Mouse (Mus musculus) stomach, embryonic 16.5 days (tissue): ENCODE measurements around the gene Lsm14a. TPM values are rescaled to one million over a fixed set of nuclear protein-coding genes. Genes with fewer than 3 reads are reported as not detected.
"Not testable (repeated sequence)": the region's sequence is repeated elsewhere in the genome, so short reads cannot be mapped to it uniquely, and the experiment has no call there.

Experiments
- ATAC-seq: fragments of 200-750 bp; cut with Nextera tagmentation; 2 replicates; pipeline ENCODE4 v1.8.0; 2017; ENCODE audit warnings: moderate number of reproducible peaks, moderate TSS enrichment; ENCODE audit not compliant: insufficient read depth, low FRiP score
- H3K27ac ChIP-seq: fragments of 300-500 bp; sonication (generic); 2 replicates; pipeline ENCODE4 v1.5.1; 2014; ENCODE audit warnings: low read length
- H3K27me3 ChIP-seq: fragments of 300-500 bp; sonication (generic); 2 replicates; pipeline ENCODE4 v1.6.1; 2014; ENCODE audit warnings: low read length, control low read depth, mixed read lengths; ENCODE audit not compliant: control insufficient read depth, insufficient read depth
- H3K36me3 ChIP-seq: fragments of 300-500 bp; sonication (generic); 2 replicates; pipeline ENCODE4 v1.6.1; 2014; ENCODE audit warnings: low read length; ENCODE audit not compliant: control insufficient read depth, insufficient read depth
- H3K4me1 ChIP-seq: fragments of 300-500 bp; sonication (generic); 2 replicates; pipeline ENCODE4 v1.6.1; 2014; ENCODE audit warnings: low read length, control low read depth, mixed read lengths; ENCODE audit not compliant: control insufficient read depth, insufficient read depth
- H3K4me2 ChIP-seq: fragments of 300-500 bp; sonication (generic); 2 replicates; pipeline ENCODE4 v1.6.1; 2014; ENCODE audit warnings: low read depth, low read length, mixed read lengths
- H3K4me3 ChIP-seq: fragments of 300-500 bp; sonication (generic); replicated peaks from 2 replicates; pipeline ENCODE4 v1.5.1; 2014; ENCODE audit warnings: mild to moderate bottlenecking, low read length
- H3K9ac ChIP-seq: fragments of 300-500 bp; sonication (generic); 2 replicates; pipeline ENCODE4 v1.6.1; 2014; ENCODE audit warnings: low read length
- H3K9me3 ChIP-seq: fragments of 300-500 bp; sonication (generic); replicated peaks from 2 replicates; pipeline ENCODE4 v1.6.1; 2016; ENCODE audit warnings: low read length, control low read depth; ENCODE audit not compliant: control insufficient read depth
- WGBS: fragments of 180-500 bp; shearing (Covaris S2); extraction: QIAGEN DNeasy Blood & Tissue Kit; methylation state at CpG from one replicate; pipeline ENCODE4 v1.1.7; 2014; 5-methylcytosine and 5-hydroxymethylcytosine counted together
- polyA plus RNA-seq: library from polyadenylated mRNA; unstranded; fragments of >200 nt; fragmentation: Nextera tagmentation; extraction: Ambion mirVana; gene quantifications from 2 replicates; pipeline ENCODE4 v1.2.1, GENCODE M21; 2015

Gene Lsm14a
- polyA plus RNA-seq, 1 experiment from 2014 or later: 76.1 TPM

- peaks cover 37% of the 10 kb centered on the region for H3K36me3 ChIP-seq
- H3K27ac ChIP-seq: no peak overlapping the region
- no peaks in the 10 kb centered on the region for H3K27me3 ChIP-seq
- H3K4me3 ChIP-seq: no peak overlapping the region
- no peaks in the 10 kb centered on the region for H3K4me1 ChIP-seq
- no peaks in the 10 kb centered on the region for H3K9me3 ChIP-seq
- H3K9ac ChIP-seq: no peak overlapping the region
- no peak overlapping the region for H3K4me2 ChIP-seq
- no peak for ATAC-seq
- WGBS: 89% methylated on average over 3 of the region's 3 CpGs
These were observed 46.1 kb downstream of the Lsm14a start for GRCm38 (mm10) chr7:34347041-34347440.

GRCm38 (mm10) chr7:34346505-34346904 is 46.6 kb downstream of the Lsm14a start:
- WGBS: 87% methylated on average over 4 of the region's 4 CpGs
- no peak overlapping the region for H3K27ac ChIP-seq
- no peak for ATAC-seq
- H3K27me3 ChIP-seq: no peaks in the 10 kb centered on the region
- H3K36me3 ChIP-seq: peaks cover 41% of the 10 kb centered on the region
- no peaks in the 10 kb centered on the region for H3K9me3 ChIP-seq
- no peak overlapping the region for H3K4me3 ChIP-seq
- H3K4me1 ChIP-seq: no peaks in the 10 kb centered on the region
- H3K4me2 ChIP-seq: no peak overlapping the region
- no peak overlapping the region for H3K9ac ChIP-seq

GRCm38 (mm10) chr7:34342040-34342793 is 50.9 kb downstream of the Lsm14a start:
- Histone ChIP-seq H3K9ac (no peak overlapping the region), H3K27me3 (no peaks in the 10 kb centered on the region), H3K36me3 (peaks cover 28% of the 10 kb centered on the region), H3K4me3 (no peak overlapping the region), H3K4me2 (no peak overlapping the region), H3K9me3 (no peaks in the 10 kb centered on the region), H3K4me1 (no peaks in the 10 kb centered on the region), H3K27ac (no peak overlapping the region)
- WGBS: 82% methylated on average over 10 of the region's 10 CpGs
- ATAC-seq: no peak

- H3K9me3 ChIP-seq: peaks cover 5% of the 10 kb centered on the region; the same call in 1 of the 2 replicates
- no peak overlapping the region for H3K4me3 ChIP-seq
These were observed 52.3 kb downstream of the Lsm14a start for GRCm38 (mm10) chr7:34340841-34341240.

GRCm38 (mm10) chr7:34339164-34339489 is 54.0 kb downstream of the Lsm14a start:
- Histone ChIP-seq H3K9me3 (peaks cover 5% of the 10 kb centered on the region; the same call in 1 of the 2 replicates), H3K36me3 (peaks cover 25% of the 10 kb centered on the region), H3K4me2 (no peak overlapping the region), H3K4me3 (no peak overlapping the region), H3K4me1 (no peaks in the 10 kb centered on the region), H3K27ac (no peak overlapping the region), H3K27me3 (no peaks in the 10 kb centered on the region), H3K9ac (no peak overlapping the region)
- ATAC-seq: no peak
- 81% methylated on average over 5 of the region's 5 CpGs for whole genome bisulfite sequencing

More at GRCm38 (mm10) chr7:34340841-34341240, 52.3 kb downstream of the Lsm14a start:
- 75% methylated on average over 5 of the region's 5 CpGs for WGBS
- Histone ChIP-seq H3K4me1 (no peaks in the 10 kb centered on the region), H3K9ac (no peak overlapping the region), H3K4me2 (no peak overlapping the region), H3K27me3 (no peaks in the 10 kb centered on the region), H3K36me3 (peaks cover 27% of the 10 kb centered on the region), H3K27ac (no peak overlapping the region)
- no peak for ATAC-seq

- no peaks in the 10 kb centered on the region for H3K27me3 ChIP-seq
- no peaks in the 10 kb centered on the region for H3K4me1 ChIP-seq
- H3K4me3 ChIP-seq: no peak overlapping the region
- no peak overlapping the region for H3K9ac ChIP-seq
- H3K27ac ChIP-seq: no peak overlapping the region
- H3K4me2 ChIP-seq: no peak overlapping the region
- peaks cover 5% of the 10 kb centered on the region; the same call in 1 of the 2 replicates for H3K9me3 ChIP-seq
- ATAC-seq: no peak
- WGBS: 72% methylated on average over 9 of the region's 9 CpGs
- peaks cover 20% of the 10 kb centered on the region for H3K36me3 ChIP-seq
These were observed 54.5 kb downstream of the Lsm14a start for GRCm38 (mm10) chr7:34338445-34339163.

- no peak overlapping the region for H3K4me2 ChIP-seq
- no peak overlapping the region for H3K27ac ChIP-seq
- peaks cover 5% of the 10 kb centered on the region; the same call in 1 of the 2 replicates for H3K9me3 ChIP-seq
- WGBS: 85% methylated on average over 2 of the region's 2 CpGs
- peaks cover 11% of the 10 kb centered on the region; the same call in 1 of the 2 replicates for H3K36me3 ChIP-seq
- no peaks in the 10 kb centered on the region for H3K4me1 ChIP-seq
- H3K27me3 ChIP-seq: no peaks in the 10 kb centered on the region
- no peak overlapping the region for H3K4me3 ChIP-seq
- ATAC-seq: no peak
- H3K9ac ChIP-seq: no peak overlapping the region
These were observed 55.8 kb downstream of the Lsm14a start for GRCm38 (mm10) chr7:34337268-34337667.

GRCm38 (mm10) chr7:34336545-34336944 is 56.6 kb downstream of the Lsm14a start:
- 80% methylated on average over 1 of the region's 1 CpGs for WGBS
- H3K4me3 ChIP-seq, H3K9me3 ChIP-seq, H3K27ac ChIP-seq, H3K4me2 ChIP-seq, H3K4me1 ChIP-seq, H3K27me3 ChIP-seq, H3K9ac ChIP-seq, ATAC-seq, H3K36me3 ChIP-seq: not testable (repeated sequence)

- peak; percentile 83 for ATAC-seq
- Histone ChIP-seq H3K9ac (no peak overlapping the region), H3K4me2 (no peak overlapping the region), H3K4me1 (0 out of 2 replicates have a peak, but pooled peaks cover 4% of the 10 kb centered on the region), H3K9me3 (0 out of 2 replicates have a peak, but pooled peaks cover 4% of the 10 kb centered on the region), H3K27me3 (no peaks in the 10 kb centered on the region), H3K36me3 (no peaks in the 10 kb centered on the region), H3K27ac (no peak overlapping the region; the same call in 1 of the 2 replicates), H3K4me3 (no peak overlapping the region)
- 29% methylated on average over 3 of the region's 3 CpGs for WGBS
These were observed 65.6 kb downstream of the Lsm14a start for GRCm38 (mm10) chr7:34327493-34327892.
